Mouse (Mus musculus): ENCODE measurements around the gene Litaf. TPM values are rescaled to one million over a fixed set of nuclear protein-coding genes. Genes with fewer than 3 reads are reported as not detected.

The Litaf gene
- total RNA-seq, 2 experiments from 2014 or later, result 18.4 to 19.9 TPM

Small RNA genes within 50 kb of the gene (microRNA-seq; reads per million reads assigned to microRNA genes)
- 0 reads per million in 2 experiments for gene Gm26268

Other genes with a start within 250 kb of the Litaf start
- gene Rmi2, start 231.1 kb downstream of the Litaf start, total RNA-seq (2021), result under 1 TPM; 0.20 to 0.28 TPM
- gene Snn, start 5.2 kb downstream of the Litaf start, total RNA-seq (2021), result 100 to 1,000 TPM; 157 to 167 TPM
- 10 to 100 TPM; 30.8 to 36.6 TPM for gene Txndc11, start 68.5 kb upstream of the Litaf start, total RNA-seq (2021)
- 10 to 100 TPM; 70.6 to 99.7 TPM for gene Zc3h7a, start 110.2 kb upstream of the Litaf start, total RNA-seq (2021)
- 10 to 100 TPM; 51.9 to 57.7 TPM for gene Rsl1d1, start 137.2 kb upstream of the Litaf start, total RNA-seq (2021)
- gene Gspt1, start 188.2 kb upstream of the Litaf start, total RNA-seq (2021), result 10 to 100 TPM; 89.2 to 91.2 TPM
- not detected for gene Tnfrsf17, start 247.7 kb upstream of the Litaf start, total RNA-seq (2021)

All from layer of hippocampus, postnatal 36 days (tissue).